Mouse (Mus musculus): Measurements from ENCODE around the gene Mrln.

Mrln gene

GRCm38 (mm10) chr10:70250766-70251165 lies 46.3 kb downstream of the Mrln start:
- peak; percentile 36 to 68 for DNase-seq (ENCODE audit: inconsistent age in 2 of 2, low spot score in 1 of 2)

GRCm38 (mm10) chr10:70254666-70255065 lies 50.2 kb downstream of the Mrln start:
- DNase-seq (ENCODE audit: inconsistent age in 2 of 2, low spot score in 1 of 2), result peak in 1 of 2 experiments; percentile 14

- peak in 1 of 2 experiments; percentile 25 for DNase-seq (ENCODE audit: inconsistent age in 2 of 2, low spot score in 1 of 2)
These were observed 51.2 kb downstream of the Mrln start for GRCm38 (mm10) chr10:70255601-70256210.

- peak in 1 of 2 experiments; percentile 58 for DNase-seq (ENCODE audit: inconsistent age in 2 of 2, low spot score in 1 of 2)
These were observed 52.6 kb downstream of the Mrln start for GRCm38 (mm10) chr10:70257029-70257428.

- no peak for DNase-seq (ENCODE audit: inconsistent age in 2 of 2, low spot score in 1 of 2)
These were observed 56.4 kb downstream of the Mrln start for GRCm38 (mm10) chr10:70260904-70261303.

GRCm38 (mm10) chr10:70262051-70262450 lies 57.6 kb downstream of the Mrln start:
- no peak for DNase-seq (ENCODE audit: inconsistent age in 2 of 2, low spot score in 1 of 2)

GRCm38 (mm10) chr10:70263681-70264189 lies 59.3 kb downstream of the Mrln start:
- peak in 1 of 2 experiments; percentile 33 for DNase-seq (ENCODE audit: inconsistent age in 2 of 2, low spot score in 1 of 2)

GRCm38 (mm10) chr10:70264337-70265036 lies 60.0 kb downstream of the Mrln start:
- DNase-seq (ENCODE audit: inconsistent age in 2 of 2, low spot score in 1 of 2), result no peak

- DNase-seq (ENCODE audit: inconsistent age in 2 of 2, low spot score in 1 of 2), result no peak
These were observed 62.0 kb downstream of the Mrln start for GRCm38 (mm10) chr10:70266501-70266900.

- DNase-seq (ENCODE audit: inconsistent age in 2 of 2, low spot score in 1 of 2), result peak in 1 of 2 experiments; percentile 77
These were observed 64.3 kb downstream of the Mrln start for GRCm38 (mm10) chr10:70268581-70269446.
